Mouse (Mus musculus) layer of hippocampus, adult 2 months (tissue): Measurements from ENCODE around the gene Eif5a. TPM values are rescaled to one million over a fixed set of nuclear protein-coding genes. Genes with fewer than 3 reads are reported as not detected.

Experiments
- DNase-seq, 2 experiments: peaks; one replicate each; pipeline ENCODE4 v3.0.0; 2022; ENCODE audit warnings: low spot score in 2 of 2
- H3K27ac ChIP-seq: fragments of 200-600 bp; 2 replicates; pipeline ENCODE4 v1.8.1; 2022
- H3K4me3 ChIP-seq: fragments of 200-600 bp; 2 replicates; pipeline ENCODE4 v1.8.1; 2022; ENCODE audit warnings: mild to moderate bottlenecking
- CTCF ChIP-seq: fragments of 200-600 bp; conservative IDR thresholded peaks from 2 replicates; pipeline ENCODE4 v1.8.1; 2022; ENCODE audit warnings: antibody characterized with exemption, mild to moderate bottlenecking, moderate library complexity
- microRNA-seq, 2 experiments: library from miRNA; unstranded; fragments of <30 nt; microRNA quantifications; one replicate each; pipeline ENCODE4 v1.2.0; 2021
- total RNA-seq, 2 experiments: library from RNA; stranded (reverse); gene quantifications; 2 replicates each; pipeline ENCODE4 v1.2.3; 2021

Gene Eif5a
- total RNA-seq, 2 experiments from 2014 or later: 413 to 441 TPM

DNA sequence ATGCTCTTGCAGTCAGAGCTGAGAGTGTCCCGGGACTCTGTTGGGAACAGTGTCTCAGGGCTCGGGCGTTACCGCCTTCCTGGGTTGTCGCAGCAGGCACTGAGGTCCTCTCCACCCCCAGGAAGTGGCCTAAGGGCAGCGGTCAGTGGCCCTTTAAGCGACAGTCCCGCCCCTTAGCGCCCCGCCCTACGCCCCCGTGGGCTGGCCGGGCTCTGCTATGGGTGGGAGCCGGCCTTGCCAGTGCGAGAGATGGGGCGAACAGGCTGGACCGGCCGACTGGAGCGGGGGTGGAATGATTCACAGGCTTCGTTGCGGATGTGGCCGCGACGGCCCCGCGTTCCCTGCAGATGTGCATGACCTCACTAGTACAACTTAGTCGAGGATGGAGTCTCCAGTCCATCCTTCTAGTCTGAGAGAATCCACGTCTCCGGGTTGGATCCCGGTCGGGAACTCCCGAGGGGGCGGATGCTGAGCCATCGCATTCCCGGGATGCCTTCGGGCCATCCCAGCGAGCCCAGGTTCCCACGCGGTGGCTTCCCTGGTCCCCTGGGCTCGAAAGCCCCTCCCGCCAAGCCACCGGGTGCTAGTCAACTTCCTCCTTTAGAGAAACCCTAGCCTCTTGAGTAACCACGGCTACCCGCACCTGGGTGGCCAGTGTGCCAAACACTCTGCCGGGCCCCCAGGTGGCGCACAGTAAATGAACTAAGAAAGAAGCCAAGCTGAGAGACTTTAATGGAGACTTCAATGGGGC is 40.7 kb downstream of the Eif5a start, which contains the start of gene Kctd11:
TSS of gene Kctd11 (minus strand) at position 554 of the 751 bp plus-strand sequence.
- peak; percentile 58 to 69 for DNase-seq
- peak within 1 kb of the TSS; percentile 64 for H3K4me3 ChIP-seq
- peak within 1 kb of the TSS; percentile 86 for H3K27ac ChIP-seq
- peak; percentile 49 for TF ChIP-seq CTCF

DNA sequence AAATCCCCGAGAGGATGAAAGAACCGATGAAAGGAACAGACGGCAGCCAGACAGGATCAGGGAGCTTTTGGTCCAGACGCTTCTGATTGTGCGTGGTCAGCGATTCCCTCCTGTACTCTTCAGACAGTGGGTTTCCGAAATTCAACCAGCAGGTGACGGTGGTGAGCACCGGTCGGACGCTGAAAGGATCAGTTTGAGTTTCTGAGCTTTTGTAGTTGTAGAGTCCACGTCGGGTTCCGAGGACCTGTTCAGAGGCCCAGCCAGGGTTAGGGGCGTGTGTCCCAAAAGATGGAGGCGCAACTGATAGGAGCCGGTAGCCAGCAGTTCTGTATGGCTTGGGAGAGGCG is 41.3 kb downstream of the Eif5a start:
- DNase-seq: no peak
- peak; percentile 83 for TF ChIP-seq CTCF
- H3K4me3 ChIP-seq: peak overlapping the region; percentile 64
- peak overlapping the region; percentile 86 for H3K27ac ChIP-seq

DNA sequence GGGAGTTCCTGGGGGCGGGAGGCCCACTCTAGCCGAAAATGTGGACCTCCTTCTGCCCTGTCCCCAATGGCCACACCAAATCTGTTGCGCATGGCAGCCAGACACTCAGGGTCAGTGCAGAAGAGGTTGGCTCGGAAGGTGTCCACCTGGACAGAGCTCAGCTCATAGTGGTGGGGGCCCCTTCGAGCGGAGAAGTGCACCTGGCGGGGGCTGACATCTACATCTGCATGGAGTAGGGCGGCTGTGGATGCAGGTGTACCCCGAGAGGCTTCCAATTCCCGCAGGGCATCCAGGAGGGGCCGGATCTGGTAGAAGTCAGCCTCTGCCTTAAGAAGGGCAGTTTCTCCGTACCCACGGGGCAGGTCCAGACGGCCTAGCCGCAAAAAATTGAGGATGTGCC is 42.0 kb downstream of the Eif5a start:
- TF ChIP-seq CTCF: no peak
- no peak for DNase-seq
- Histone ChIP-seq H3K4me3 (no peak overlapping the region; the same call in 1 of the 2 replicates), H3K27ac (no peak overlapping the region)

DNA sequence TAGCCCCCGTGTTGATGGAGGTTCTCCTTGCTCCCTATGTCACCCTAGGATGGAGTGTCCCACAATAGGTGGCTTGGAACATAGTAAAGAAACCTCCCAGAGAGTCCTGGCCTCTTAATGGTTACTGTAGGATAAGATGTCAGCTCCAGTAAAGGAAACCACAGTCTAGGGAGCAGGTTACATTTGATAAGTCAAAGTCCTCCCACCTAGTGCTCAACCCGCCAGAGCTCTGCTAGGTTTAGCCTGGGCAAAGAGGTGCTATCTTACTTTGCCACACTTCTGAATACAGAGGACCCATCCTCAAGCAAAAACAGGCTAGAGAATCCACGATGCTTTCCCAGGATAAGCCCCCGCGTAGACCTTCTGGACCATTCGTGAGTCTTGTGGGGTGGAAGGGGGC is 42.8 kb downstream of the Eif5a start:
- no peak overlapping the region for H3K4me3 ChIP-seq
- no peak overlapping the region for H3K27ac ChIP-seq
- no peak for TF ChIP-seq CTCF
- DNase-seq: no peak

DNA sequence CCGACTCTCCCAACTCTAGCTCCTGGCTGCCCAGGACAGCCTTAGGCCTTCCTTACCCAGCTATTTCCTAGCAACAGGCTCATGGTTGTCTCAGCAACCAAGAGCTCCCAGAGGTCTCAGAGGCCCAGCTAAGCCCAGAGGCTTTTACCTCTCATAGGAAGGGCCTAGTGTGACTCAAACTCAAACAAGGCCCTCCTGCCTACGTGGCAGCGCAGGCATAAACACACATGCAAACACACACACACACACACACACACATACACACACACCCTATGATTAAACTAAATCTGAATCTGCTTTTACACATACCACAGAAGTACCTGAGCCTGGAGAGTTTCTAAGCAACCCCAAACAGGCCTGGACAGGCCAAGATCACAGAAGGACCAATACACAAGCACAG is 43.4 kb downstream of the Eif5a start:
- H3K27ac ChIP-seq: no peak overlapping the region
- no peak for TF ChIP-seq CTCF
- no peak overlapping the region for H3K4me3 ChIP-seq
- DNase-seq: no peak

DNA sequence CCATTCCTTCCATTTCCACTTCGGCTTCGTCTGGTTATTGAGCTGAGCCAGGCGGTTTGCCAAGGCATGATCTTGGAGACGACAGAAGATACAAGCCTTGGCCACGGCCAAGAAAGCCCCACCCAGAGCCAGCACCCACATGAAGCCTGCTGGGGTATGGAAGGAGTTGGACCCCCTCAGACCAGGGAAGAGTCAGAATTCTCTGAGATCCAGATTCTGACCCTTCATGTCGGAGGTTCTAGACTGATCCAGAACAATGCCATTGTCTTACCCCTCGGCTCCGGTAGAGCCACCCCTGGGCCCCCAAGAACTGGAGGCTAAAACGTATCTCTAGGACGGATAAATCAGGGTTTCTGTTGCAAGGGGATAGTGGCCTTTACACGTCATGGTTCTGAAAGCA is 43.9 kb downstream of the Eif5a start, which contains the start of gene Tmem95:
TSS of gene Tmem95 (minus strand) at position 141 of the 400 bp plus-strand sequence.
- peak within 1 kb of the TSS; percentile 9; the same call in 1 of the 2 replicates for H3K4me3 ChIP-seq
- DNase-seq: no peak
- peak within 1 kb of the TSS; percentile 60; the same call in 1 of the 2 replicates for H3K27ac ChIP-seq
- TF ChIP-seq CTCF: no peak

DNA sequence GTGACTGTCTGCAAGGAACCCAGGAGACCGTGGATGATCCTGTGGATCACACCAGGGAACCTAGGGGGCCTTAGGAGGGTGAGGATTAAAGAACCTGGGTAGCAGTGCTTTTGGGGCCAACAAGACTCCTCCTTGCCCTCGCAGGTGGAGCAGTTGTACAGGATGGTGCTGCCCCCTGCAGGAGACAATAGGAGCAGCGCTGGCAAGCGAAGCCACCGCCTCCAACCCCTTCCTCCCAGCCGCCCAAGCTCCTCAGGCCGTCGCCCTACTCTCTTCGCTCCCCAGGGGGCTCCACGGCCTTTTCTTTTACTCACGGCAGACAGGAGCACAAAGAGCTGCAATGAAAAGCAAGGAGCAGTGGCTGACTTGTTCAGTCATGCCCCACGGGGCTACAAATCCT is 44.9 kb downstream of the Eif5a start:
- H3K4me3 ChIP-seq: peak overlapping the region; percentile 9; the same call in 1 of the 2 replicates
- peak; percentile 78 to 85 for DNase-seq
- peak overlapping the region; percentile 60; the same call in 1 of the 2 replicates for H3K27ac ChIP-seq
- TF ChIP-seq CTCF: peak; percentile 92

DNA sequence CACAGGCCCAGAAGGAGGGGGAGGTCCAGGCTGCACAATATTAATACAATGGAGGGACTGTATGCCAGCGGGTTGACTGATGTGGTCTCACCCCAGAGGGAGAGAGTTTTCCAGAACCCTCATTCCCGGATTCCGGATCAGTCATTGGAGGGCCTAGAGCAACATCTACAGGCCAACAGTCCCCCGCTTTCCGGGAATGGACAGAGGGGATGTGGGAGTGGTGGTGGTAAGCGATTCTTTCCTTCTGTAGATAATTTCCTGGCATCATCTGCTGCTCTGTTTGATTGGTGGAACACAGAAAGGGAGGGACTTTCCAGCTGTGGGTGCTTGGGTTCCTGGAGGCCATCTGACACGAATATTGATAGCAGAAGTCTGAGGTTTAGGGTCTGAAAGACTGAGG is 45.6 kb downstream of the Eif5a start:
- Histone ChIP-seq H3K4me3 (no peak overlapping the region), H3K27ac (peak overlapping the region; percentile 60)
- peak; percentile 44 to 61 for DNase-seq
- TF ChIP-seq CTCF: no peak

DNA sequence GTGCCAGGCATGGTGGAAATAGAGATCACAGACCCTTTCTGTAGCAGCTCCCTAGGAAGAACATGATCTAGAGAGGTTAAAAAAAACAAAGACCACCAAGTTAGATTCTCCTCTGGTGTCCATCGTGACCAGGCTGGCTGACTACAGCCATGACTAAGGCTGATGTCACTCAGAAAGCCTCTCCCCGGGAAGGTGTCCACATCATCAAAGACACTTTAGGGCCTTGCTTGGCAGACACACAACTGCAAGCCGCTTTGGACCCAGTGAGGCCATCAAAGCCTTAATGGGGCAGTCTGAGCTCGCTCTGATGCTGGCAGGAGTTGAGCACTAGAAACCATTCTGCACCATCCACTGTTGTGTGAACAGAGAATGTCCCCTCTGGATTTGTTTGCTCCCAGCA is 49.3 kb downstream of the Eif5a start:
- no peak for DNase-seq
- no peak for TF ChIP-seq CTCF
- no peak overlapping the region for H3K4me3 ChIP-seq
- H3K27ac ChIP-seq: no peak overlapping the region

DNA sequence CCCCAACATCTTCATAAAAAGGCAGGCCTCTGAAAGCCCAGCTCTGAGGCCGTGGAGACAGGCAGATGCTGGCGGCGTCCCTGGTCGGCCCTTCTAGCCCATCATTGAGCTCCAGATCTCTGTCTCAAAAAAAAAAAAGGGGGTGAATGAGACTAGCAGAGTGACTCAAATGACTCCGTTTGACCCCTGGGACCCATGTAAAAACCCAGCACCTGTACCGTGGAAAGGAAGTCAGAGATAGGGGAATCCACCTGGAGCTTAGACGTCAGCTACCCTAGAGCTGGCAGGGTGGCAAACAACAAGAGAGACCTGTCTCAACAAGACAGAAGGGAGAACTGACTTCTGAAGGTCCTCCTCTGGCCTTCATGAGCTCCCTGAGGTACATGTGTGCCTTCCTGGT is 49.9 kb downstream of the Eif5a start:
- no peak overlapping the region for H3K4me3 ChIP-seq
- DNase-seq: no peak
- no peak for TF ChIP-seq CTCF
- H3K27ac ChIP-seq: no peak overlapping the region

DNA sequence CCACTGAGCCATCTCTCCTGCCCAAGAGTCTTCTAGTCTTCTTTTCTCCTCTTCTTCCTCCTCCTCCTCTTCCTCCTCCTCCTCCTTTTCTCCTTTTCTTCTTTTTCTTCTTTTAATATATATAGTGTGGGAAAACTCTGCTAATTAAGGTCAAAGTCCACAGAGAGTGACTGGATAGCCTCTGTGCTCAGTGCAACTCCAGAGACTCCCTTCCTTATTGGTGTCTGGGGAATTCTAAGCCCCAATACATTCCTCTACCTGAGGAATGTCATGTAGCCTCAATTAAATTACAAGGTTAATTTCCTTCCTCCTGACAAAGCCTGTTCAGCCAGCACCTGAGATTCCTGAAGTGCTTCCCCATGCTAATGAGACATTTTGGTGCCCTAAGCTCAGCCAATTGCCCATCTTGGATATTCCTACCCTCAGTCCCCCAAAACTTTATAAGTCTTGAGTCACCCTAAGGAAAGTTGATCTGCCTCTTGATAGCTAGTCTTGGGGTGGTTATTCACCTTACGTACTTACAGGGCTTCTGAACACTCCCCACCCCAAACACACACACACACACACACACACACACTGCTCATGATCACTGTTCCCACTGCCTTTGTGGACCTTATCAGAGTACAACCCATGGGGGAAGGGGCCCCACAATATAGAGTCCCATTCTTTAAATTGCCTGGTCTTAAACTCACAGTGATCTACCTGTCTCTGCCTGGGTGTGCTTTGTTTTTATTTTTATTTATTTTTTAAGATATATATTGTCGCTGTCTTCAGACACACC is 51.3 kb downstream of the Eif5a start:
- Histone ChIP-seq H3K27ac (no peak overlapping the region), H3K4me3 (no peak overlapping the region)
- no peak for DNase-seq
- no peak for TF ChIP-seq CTCF

DNA sequence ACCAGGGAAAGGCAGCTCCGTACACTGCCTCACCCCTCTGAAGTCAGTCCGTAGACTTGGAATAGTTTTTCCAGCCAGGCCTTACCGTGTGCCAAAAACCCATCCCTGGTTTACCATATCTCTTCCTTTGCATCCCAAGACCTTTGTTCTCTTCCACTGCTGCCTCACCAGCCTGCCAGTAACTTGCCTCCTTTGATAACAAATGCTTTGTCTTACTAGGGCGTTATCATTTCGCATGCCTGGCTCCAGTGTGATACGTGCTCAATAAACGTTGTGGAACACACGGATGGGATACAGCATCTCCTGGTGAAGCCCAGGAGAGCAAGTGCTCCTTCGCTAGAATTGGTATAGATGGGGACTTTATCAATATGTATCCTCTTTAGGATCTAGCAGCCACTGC is 54.4 kb downstream of the Eif5a start:
- TF ChIP-seq CTCF: no peak
- DNase-seq: no peak
- Histone ChIP-seq H3K4me3 (no peak overlapping the region), H3K27ac (no peak overlapping the region)

Small RNA genes lying within 50 kb of the gene (microRNA-seq; reads per million reads assigned to microRNA genes)
- gene Mir6924: 0 reads per million in 2 experiments

Other genes starting within 250 kb of the Eif5a start
- 100 to 1,000 TPM; 342 to 344 TPM for gene Eif4a1, start 249.5 kb downstream of the Eif5a start, total RNA-seq
- gene Senp3, start 239.9 kb downstream of the Eif5a start, total RNA-seq: 100 to 1,000 TPM; 108 to 132 TPM
- 1 to 10 TPM; 2.1 to 2.5 TPM for gene Tnfsf13, start 236.2 kb downstream of the Eif5a start, total RNA-seq
- gene Tnfsf12, start 226.1 kb downstream of the Eif5a start, total RNA-seq: 1 to 10 TPM; 8.9 to 9.6 TPM
- gene Tnfsfm13, start 225.9 kb downstream of the Eif5a start, total RNA-seq: 1 to 10 TPM; 1.6 to 2.2 TPM
- 10 to 100 TPM; 64.6 to 65.4 TPM for gene Polr2a, start 163.3 kb downstream of the Eif5a start, total RNA-seq
- not detected for gene Slc35g3, start 160.0 kb downstream of the Eif5a start, total RNA-seq
- gene Zbtb4, start 156.0 kb downstream of the Eif5a start, total RNA-seq: 100 to 1,000 TPM; 122 to 133 TPM
- 1 to 10 TPM; 1.1 to 1.3 TPM for gene Chrnb1, start 126.0 kb downstream of the Eif5a start, total RNA-seq
- 10 to 100 TPM; 25.6 to 28.0 TPM for gene Fgf11, start 120.1 kb downstream of the Eif5a start, total RNA-seq
- gene Tmem102, start 116.3 kb downstream of the Eif5a start, total RNA-seq: not detected
- not detected for gene Gm39566, start 106.7 kb downstream of the Eif5a start, total RNA-seq
- gene Spem2, start 103.5 kb downstream of the Eif5a start, total RNA-seq: not detected
- gene Spem1, start 99.8 kb downstream of the Eif5a start, total RNA-seq: under 1 TPM; 0.34 to 0.49 TPM
- 100 to 1,000 TPM; 197 to 201 TPM for gene Nlgn2, start 84.2 kb downstream of the Eif5a start, total RNA-seq
- 100 to 1,000 TPM; 113 to 114 TPM for gene Tmem256, start 83.4 kb downstream of the Eif5a start, total RNA-seq
- gene Plscr3, start 75.6 kb downstream of the Eif5a start, total RNA-seq: 10 to 100 TPM; 17.1 to 19.8 TPM
- gene Tnk1, start 63.2 kb downstream of the Eif5a start, total RNA-seq: not detected
- not detected for gene Tmem95, start 43.9 kb downstream of the Eif5a start, total RNA-seq
- 1 to 10 TPM; 1.3 to 1.4 TPM for gene Kctd11, start 40.6 kb downstream of the Eif5a start, total RNA-seq
- gene Acap1, start 26.4 kb downstream of the Eif5a start, total RNA-seq: not detected
- gene 2810408A11Rik, start 21.0 kb downstream of the Eif5a start, total RNA-seq: 1 to 10 TPM in 1 of 2 experiments, under 1 TPM in 1; 0.64 to 1.0 TPM
- gene Neurl4, start 20.9 kb downstream of the Eif5a start, total RNA-seq: 100 to 1,000 TPM; 122 to 125 TPM
- 10 to 100 TPM; 35.6 to 41.5 TPM for gene Gps2, start 8.1 kb downstream of the Eif5a start, total RNA-seq
- 10 to 100 TPM; 12.4 to 14.5 TPM for gene Ybx2, start 13.8 kb upstream of the Eif5a start, total RNA-seq
- 1 to 10 TPM; 1.8 to 2.2 TPM for gene Slc2a4, start 26.2 kb upstream of the Eif5a start, total RNA-seq
- not detected for gene Cldn7, start 42.8 kb upstream of the Eif5a start, total RNA-seq
- gene Ctdnep1, start 59.2 kb upstream of the Eif5a start, total RNA-seq: 100 to 1,000 TPM; 106 to 114 TPM
- 10 to 100 TPM; 72.8 to 72.9 TPM for gene Elp5, start 60.6 kb upstream of the Eif5a start, total RNA-seq
- 100 to 1,000 TPM; 216 to 229 TPM for gene Gabarap, start 69.2 kb upstream of the Eif5a start, total RNA-seq
- 10 to 100 TPM; 40.5 to 42.6 TPM for gene Phf23, start 73.8 kb upstream of the Eif5a start, total RNA-seq
- gene Dvl2, start 78.6 kb upstream of the Eif5a start, total RNA-seq: 10 to 100 TPM; 40.6 to 45.3 TPM
- gene Acadvl, start 93.5 kb upstream of the Eif5a start, total RNA-seq: 10 to 100 TPM; 54.9 to 63.7 TPM
- 100 to 1,000 TPM; 880 to 888 TPM for gene Dlg4, start 95.0 kb upstream of the Eif5a start, total RNA-seq
- gene Asgr1, start 132.1 kb upstream of the Eif5a start, total RNA-seq: 1 to 10 TPM in 1 of 2 experiments, under 1 TPM in 1; 0.52 to 1.7 TPM
- gene Asgr2, start 170.7 kb upstream of the Eif5a start, total RNA-seq: not detected
- gene Mgl2, start 208.4 kb upstream of the Eif5a start, total RNA-seq: under 1 TPM in 1 of 2 experiments, not detected in 1; 0.46 TPM
- gene Clec10a, start 234.2 kb upstream of the Eif5a start, total RNA-seq: 1 to 10 TPM in 1 of 2 experiments, under 1 TPM in 1; 0.67 to 1.5 TPM